Mouse (Mus musculus): ENCODE data around the gene AC131692.1.
"Not testable (repeated sequence)": the region's sequence is repeated elsewhere in the genome, so short reads cannot be mapped to it uniquely, and the experiment has no call there.

Gene AC131692.1

GRCm38 (mm10) chr19:6117346-6117985, 23.2 kb downstream of the AC131692.1 start:
- DNase-seq (ENCODE audit: low read depth) = no peak

- peak; percentile 96 for DNase-seq (ENCODE audit: low read depth)
These were observed 23.9 kb downstream of the AC131692.1 start, which contains the start of gene Sac3d1 for GRCm38 (mm10) chr19:6117986-6118676. Gene Sac3d1, minus strand, starts transcription at chr19:6118650.

GRCm38 (mm10) chr19:6118677-6119185, 24.5 kb downstream of the AC131692.1 start:
- DNase-seq (ENCODE audit: low read depth) = no peak

GRCm38 (mm10) chr19:6121761-6122160, 27.5 kb downstream of the AC131692.1 start:
- no peak for DNase-seq (ENCODE audit: low read depth)

- no peak for DNase-seq (ENCODE audit: low read depth)
These were observed 29.1 kb downstream of the AC131692.1 start for GRCm38 (mm10) chr19:6123330-6123729.

- peak; percentile 54 for DNase-seq (ENCODE audit: low read depth)
These were observed 30.7 kb downstream of the AC131692.1 start for GRCm38 (mm10) chr19:6124898-6125297.

GRCm38 (mm10) chr19:6126289-6126688, 32.1 kb downstream of the AC131692.1 start:
- peak; percentile 82 for DNase-seq (ENCODE audit: low read depth)

- no peak for DNase-seq (ENCODE audit: low read depth)
These were observed 32.8 kb downstream of the AC131692.1 start for GRCm38 (mm10) chr19:6126789-6127580.

GRCm38 (mm10) chr19:6127760-6128341, 33.6 kb downstream of the AC131692.1 start, which contains the start of gene Snx15:
Gene Snx15, minus strand, starts transcription at chr19:6128304.
- peak; percentile 94 for DNase-seq (ENCODE audit: low read depth)

GRCm38 (mm10) chr19:6130414-6131128, 36.4 kb downstream of the AC131692.1 start:
- DNase-seq (ENCODE audit: low read depth) = not testable (repeated sequence)

GRCm38 (mm10) chr19:6132171-6132827, 38.1 kb downstream of the AC131692.1 start:
- no peak for DNase-seq (ENCODE audit: low read depth)

GRCm38 (mm10) chr19:6133197-6133596, 39.0 kb downstream of the AC131692.1 start:
- not testable (repeated sequence) for DNase-seq (ENCODE audit: low read depth)

- DNase-seq (ENCODE audit: low read depth) = peak; percentile 83
These were observed 42.2 kb downstream of the AC131692.1 start for GRCm38 (mm10) chr19:6136397-6136796.

GRCm38 (mm10) chr19:6139701-6140100, 45.5 kb downstream of the AC131692.1 start:
- DNase-seq (ENCODE audit: low read depth) = no peak

GRCm38 (mm10) chr19:6140374-6140677, 46.1 kb downstream of the AC131692.1 start:
- DNase-seq (ENCODE audit: low read depth) = no peak

- peak; percentile 98 for DNase-seq (ENCODE audit: low read depth)
These were observed 46.6 kb downstream of the AC131692.1 start, which contains the start of gene Batf2 for GRCm38 (mm10) chr19:6140678-6141393. Gene Batf2, plus strand, starts transcription at chr19:6140983.

- peak; percentile 96 for DNase-seq (ENCODE audit: low read depth)
These were observed 47.2 kb downstream of the AC131692.1 start, which contains the start of gene Arl2 for GRCm38 (mm10) chr19:6141394-6141749. Gene Arl2, minus strand, starts transcription at chr19:6141548.

GRCm38 (mm10) chr19:6144842-6145241, 50.6 kb downstream of the AC131692.1 start:
- DNase-seq (ENCODE audit: low read depth) = no peak

Data from NIH3T3 (cell line).